Mouse (Mus musculus) embryonic fibroblast, embryonic 13.5 days (primary cell): ENCODE measurements at regions not wholly inside any gene's neighbourhood (a gene's known extent, or its start where the extent isn't known, plus 50 kb on each side); places are given as distances from the start of the nearest gene placed in this dataset.

Experiments
- CTCF ChIP-seq: IDR thresholded peaks from 2 replicates; pipeline ENCODE4 v1.5.1; 2011; ENCODE audit warnings: mild to moderate bottlenecking, control low read depth, low read length, moderate library complexity, borderline replicate concordance; ENCODE audit not compliant: insufficient read depth
- POLR2A ChIP-seq: IDR thresholded peaks from 2 replicates; pipeline ENCODE4 v1.6.1; 2011; ENCODE audit warnings: low read depth, mild to moderate bottlenecking, control low read depth, low read length, moderate library complexity

GRCm38 (mm10) chr16:50822352-50822751 is 231.4 kb upstream of the Ccdc54 start:
- no peak for TF ChIP-seq CTCF
- no peak for TF ChIP-seq POLR2A
